Mouse (Mus musculus) hindbrain, embryonic 12.5 days (tissue): ENCODE measurements around the gene Pdzd2. TPM values are rescaled to one million over a fixed set of nuclear protein-coding genes. Genes with fewer than 3 reads are reported as not detected.

ENCODE experiments used
- ATAC-seq: fragments of 200-750 bp; cut with Nextera tagmentation; 2 replicates; pipeline ENCODE4 v1.8.0; 2017; ENCODE audit warnings: moderate TSS enrichment; ENCODE audit not compliant: low FRiP score
- H3K27ac ChIP-seq: fragments of 300-500 bp; sonication (generic); 2 replicates; pipeline ENCODE4 v1.5.1; 2016; ENCODE audit warnings: mild to moderate bottlenecking
- H3K27me3 ChIP-seq: fragments of 300-500 bp; sonication (generic); 2 replicates; pipeline ENCODE4 v1.6.1; 2016; ENCODE audit warnings: mild to moderate bottlenecking
- H3K36me3 ChIP-seq: fragments of 300-500 bp; sonication (generic); 2 replicates; pipeline ENCODE4 v1.6.1; 2016; ENCODE audit warnings: mild to moderate bottlenecking
- H3K4me1 ChIP-seq: fragments of 300-500 bp; sonication (generic); 2 replicates; pipeline ENCODE4 v1.6.1; 2016
- H3K4me2 ChIP-seq: fragments of 300-500 bp; sonication (generic); replicated peaks from 2 replicates; pipeline ENCODE4 v1.6.1; 2016; ENCODE audit warnings: mild to moderate bottlenecking
- H3K4me3 ChIP-seq: fragments of 300-500 bp; sonication (generic); 2 replicates; pipeline ENCODE4 v1.5.1; 2016; ENCODE audit warnings: mild to moderate bottlenecking
- H3K9ac ChIP-seq: fragments of 300-500 bp; sonication (generic); 2 replicates; pipeline ENCODE4 v1.6.1; 2016; ENCODE audit warnings: mild to moderate bottlenecking, moderate library complexity
- H3K9me3 ChIP-seq: fragments of 300-500 bp; sonication (generic); replicated peaks from 2 replicates; pipeline ENCODE4 v1.6.1; 2016; ENCODE audit warnings: mild to moderate bottlenecking
- WGBS: fragments of 180-500 bp; shearing (Covaris S2); methylation state at CpG from one replicate; pipeline ENCODE4 v1.1.7; 2016; 5-methylcytosine and 5-hydroxymethylcytosine counted together
- polyA plus RNA-seq: library from polyadenylated mRNA; unstranded; fragments of >200 nt; fragmentation: Nextera tagmentation; extraction: Ambion mirVana; gene quantifications from 2 replicates; pipeline ENCODE4 v1.2.1, GENCODE M21; 2016

The Pdzd2 gene
- polyA plus RNA-seq, 1 experiment from 2014 or later = 8.7 TPM

DNA sequence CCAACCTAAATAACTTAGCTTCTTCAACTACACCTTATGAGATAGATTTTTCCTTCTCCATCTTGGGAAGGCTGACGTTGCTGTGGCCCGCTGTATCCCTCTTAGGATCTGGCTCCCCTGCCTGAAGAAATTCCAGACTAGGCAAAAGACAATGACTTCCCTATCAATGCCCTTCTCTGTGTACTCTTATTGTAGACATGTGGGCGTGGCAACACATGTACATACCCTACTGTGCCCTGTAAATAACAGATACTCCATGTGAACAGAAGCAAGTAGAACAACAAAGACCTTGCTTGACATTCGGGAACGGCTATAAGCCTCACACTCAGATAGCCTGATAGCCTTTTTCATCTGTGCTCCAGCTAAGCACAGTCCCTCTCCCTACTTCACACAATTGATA, 295.2 kb downstream of the Pdzd2 start:
- Histone ChIP-seq H3K4me2 (no peak overlapping the region), H3K4me3 (no peak overlapping the region), H3K9ac (no peak overlapping the region), H3K27ac (no peak overlapping the region), H3K4me1 (0 out of 2 replicates have a peak, but pooled peaks cover 3% of the 10 kb centered on the region), H3K36me3 (no peaks in the 10 kb centered on the region), H3K27me3 (no peaks in the 10 kb centered on the region), H3K9me3 (no peaks in the 10 kb centered on the region)
- 68% methylated on average over 5 of the region's 5 CpGs for WGBS
- no peak for ATAC-seq

DNA sequence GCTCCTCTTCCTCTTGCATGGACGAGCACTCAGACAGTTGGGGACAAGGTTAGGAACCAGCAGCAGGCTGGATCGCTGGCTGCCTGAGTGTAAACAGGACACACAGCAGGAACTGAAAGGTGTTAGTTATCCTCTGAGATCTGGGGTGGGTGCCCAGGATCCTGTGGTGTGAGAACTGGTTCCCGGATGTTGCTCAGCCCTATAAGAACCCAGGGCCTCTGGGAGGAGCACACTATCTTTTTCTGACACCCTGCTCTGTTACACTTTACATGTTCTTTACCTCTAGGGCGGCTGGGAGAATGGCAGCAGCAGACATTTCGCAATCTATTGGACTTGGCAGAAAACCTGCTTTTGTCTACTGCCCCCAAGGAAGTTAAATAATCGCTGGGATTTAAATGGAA, 300.4 kb downstream of the Pdzd2 start:
- Histone ChIP-seq H3K4me2 (no peak overlapping the region), H3K9me3 (no peaks in the 10 kb centered on the region), H3K4me3 (no peak overlapping the region), H3K27me3 (no peaks in the 10 kb centered on the region), H3K27ac (no peak overlapping the region), H3K36me3 (no peaks in the 10 kb centered on the region), H3K9ac (no peak overlapping the region), H3K4me1 (0 out of 2 replicates have a peak, but pooled peaks cover 2% of the 10 kb centered on the region)
- no peak for ATAC-seq
- WGBS = 62% methylated on average over 6 of the region's 6 CpGs

DNA sequence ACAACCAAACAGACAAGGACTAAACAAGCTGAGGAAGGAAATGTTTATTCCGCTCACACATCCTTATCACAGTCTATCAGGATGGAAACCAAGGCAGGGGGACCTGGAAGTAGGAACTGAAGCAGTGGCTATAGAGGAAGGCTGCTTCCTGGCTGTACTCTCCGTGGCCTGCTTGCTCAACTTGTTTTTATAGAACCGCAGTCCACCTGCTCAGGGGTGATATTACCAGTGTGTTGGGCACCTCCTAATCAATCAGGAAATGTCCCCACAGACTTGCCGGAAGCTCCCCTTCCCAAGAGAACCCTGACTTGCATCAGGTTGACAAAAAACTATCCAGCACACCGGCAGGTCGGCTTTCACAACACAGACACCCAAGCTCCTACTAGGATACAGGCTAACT, 301.0 kb downstream of the Pdzd2 start:
- Histone ChIP-seq H3K4me3 (no peak overlapping the region), H3K27ac (no peak overlapping the region), H3K36me3 (no peaks in the 10 kb centered on the region), H3K4me2 (no peak overlapping the region), H3K9me3 (no peaks in the 10 kb centered on the region), H3K27me3 (no peaks in the 10 kb centered on the region), H3K4me1 (0 out of 2 replicates have a peak, but pooled peaks cover 2% of the 10 kb centered on the region), H3K9ac (no peak overlapping the region)
- 85% methylated on average over 6 of the region's 6 CpGs for WGBS
- ATAC-seq = no peak

DNA sequence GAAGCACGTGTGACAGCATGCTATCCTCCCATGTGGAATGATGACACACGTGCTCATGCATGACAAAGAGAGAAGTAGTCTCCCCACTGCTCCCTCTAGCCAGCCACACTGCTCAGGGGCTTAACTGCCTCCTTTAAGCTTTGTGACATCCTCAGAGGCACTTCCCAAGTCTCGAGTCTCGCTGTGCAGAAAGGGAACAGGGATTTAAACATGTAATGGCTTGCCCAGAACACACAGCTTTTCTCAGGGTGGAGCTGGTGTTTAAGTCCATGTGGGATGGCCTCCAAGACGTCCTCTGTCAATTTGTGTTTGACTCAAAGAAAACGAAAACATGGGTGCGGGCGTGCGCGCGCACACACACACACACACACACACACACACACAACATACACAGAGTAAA, 301.6 kb downstream of the Pdzd2 start:
- Histone ChIP-seq H3K4me3 (no peak overlapping the region), H3K36me3 (no peaks in the 10 kb centered on the region), H3K4me1 (0 out of 2 replicates have a peak, but pooled peaks cover 2% of the 10 kb centered on the region), H3K9me3 (no peaks in the 10 kb centered on the region), H3K4me2 (no peak overlapping the region), H3K27me3 (no peaks in the 10 kb centered on the region), H3K27ac (no peak overlapping the region), H3K9ac (no peak overlapping the region)
- WGBS = 87% methylated on average over 11 of the region's 11 CpGs
- no peak for ATAC-seq

DNA sequence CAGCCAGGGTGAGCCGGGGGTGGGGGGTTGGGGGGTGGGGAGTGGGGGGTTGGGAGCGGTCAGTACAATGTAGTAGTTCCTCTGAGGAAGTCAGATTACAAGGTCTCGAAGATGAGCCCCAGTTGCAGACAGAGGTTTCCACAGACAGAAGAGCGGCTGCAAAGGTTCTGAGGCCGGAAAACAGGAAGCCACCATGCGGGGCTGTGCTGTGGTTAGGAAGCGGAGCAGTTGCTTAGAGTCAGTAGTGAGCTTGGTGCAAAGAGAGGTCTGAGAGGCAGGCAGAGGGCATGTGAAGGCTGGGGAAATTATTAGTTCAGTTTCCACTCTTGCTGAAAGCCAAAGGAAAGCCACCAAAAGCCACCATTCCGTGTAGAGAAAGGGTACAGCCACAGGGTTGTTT, 303.8 kb downstream of the Pdzd2 start:
- no peak for ATAC-seq
- WGBS = 67% methylated on average over 8 of the region's 8 CpGs

DNA sequence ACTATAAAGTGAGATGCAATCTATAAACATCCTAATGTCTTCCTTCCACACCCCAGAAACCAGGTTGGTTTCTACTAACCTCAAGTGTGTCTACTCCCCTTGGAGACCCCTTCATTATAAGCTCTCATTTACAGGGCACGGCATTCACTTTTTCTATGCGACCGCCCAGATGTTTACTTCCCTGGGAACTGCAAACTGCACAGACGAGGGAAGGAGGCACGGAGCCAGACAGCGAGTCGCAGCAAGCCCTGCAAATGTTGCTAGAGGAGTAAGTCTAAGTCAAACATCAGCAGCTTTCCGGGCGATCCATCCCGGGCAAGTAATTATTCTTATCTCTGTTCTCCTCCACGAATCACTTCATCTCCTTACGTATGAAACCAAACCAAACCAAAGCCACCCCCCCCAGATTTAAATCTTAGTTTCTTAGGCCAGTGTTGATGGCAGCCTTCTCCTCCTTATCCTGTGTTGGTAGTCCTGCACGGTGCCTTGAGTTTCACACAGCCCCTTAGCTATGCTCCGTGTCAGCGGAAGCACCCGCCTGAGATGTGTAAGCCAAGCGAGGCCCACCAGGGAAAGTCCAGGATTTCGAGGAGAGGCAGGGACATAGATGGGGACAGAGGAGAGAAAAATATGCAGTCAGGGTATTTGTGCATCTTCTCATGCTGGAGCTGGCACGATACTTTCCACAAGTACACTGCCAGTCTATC, 305.7 kb downstream of the Pdzd2 start:
- no peak overlapping the region for H3K9ac ChIP-seq
- H3K27ac ChIP-seq = peak overlapping the region; percentile 17; the same call in 1 of the 2 replicates
- H3K4me1 ChIP-seq = 0 out of 2 replicates have a peak, but pooled peaks cover 7% of the 10 kb centered on the region
- H3K9me3 ChIP-seq = no peaks in the 10 kb centered on the region
- 73% methylated on average over 19 of the region's 19 CpGs for WGBS
- no peaks in the 10 kb centered on the region for H3K27me3 ChIP-seq
- no peak for ATAC-seq
- H3K4me2 ChIP-seq = no peak overlapping the region
- no peak overlapping the region for H3K4me3 ChIP-seq
- no peaks in the 10 kb centered on the region for H3K36me3 ChIP-seq

More for the DNA sequence above, 303.8 kb downstream of the Pdzd2 start:
- no peaks in the 10 kb centered on the region for H3K9me3 ChIP-seq
- no peak overlapping the region for H3K27ac ChIP-seq
- 0 out of 2 replicates have a peak, but pooled peaks cover 2% of the 10 kb centered on the region for H3K4me1 ChIP-seq
- no peaks in the 10 kb centered on the region for H3K27me3 ChIP-seq
- H3K4me2 ChIP-seq = no peak overlapping the region
- no peaks in the 10 kb centered on the region for H3K36me3 ChIP-seq
- H3K9ac ChIP-seq = no peak overlapping the region
- H3K4me3 ChIP-seq = no peak overlapping the region

DNA sequence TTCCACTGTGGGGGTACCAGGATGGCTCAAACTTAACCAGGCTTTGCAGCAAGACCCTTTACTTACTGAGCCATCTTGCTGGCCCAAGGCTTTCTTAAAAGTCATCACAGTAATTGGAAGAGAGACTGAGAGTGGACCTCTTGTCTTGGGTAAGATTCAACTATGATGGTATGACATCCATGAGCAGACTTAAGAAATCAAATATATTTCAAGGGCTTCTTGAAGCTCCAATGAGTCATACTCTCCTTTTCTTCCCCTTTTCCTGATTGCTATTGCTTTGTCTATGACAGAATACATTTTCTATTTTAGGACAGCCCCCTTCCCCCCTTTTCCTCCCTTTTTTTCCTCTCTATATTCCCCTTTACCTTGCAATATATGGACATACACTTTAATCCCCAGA, 306.8 kb downstream of the Pdzd2 start:
- Histone ChIP-seq H3K27me3 (no peaks in the 10 kb centered on the region), H3K36me3 (no peaks in the 10 kb centered on the region), H3K4me2 (no peak overlapping the region), H3K4me1 (peaks cover 12% of the 10 kb centered on the region; the same call in 1 of the 2 replicates), H3K9ac (no peak overlapping the region), H3K27ac (no peak overlapping the region), H3K9me3 (no peaks in the 10 kb centered on the region), H3K4me3 (no peak overlapping the region)
- no peak for ATAC-seq

DNA sequence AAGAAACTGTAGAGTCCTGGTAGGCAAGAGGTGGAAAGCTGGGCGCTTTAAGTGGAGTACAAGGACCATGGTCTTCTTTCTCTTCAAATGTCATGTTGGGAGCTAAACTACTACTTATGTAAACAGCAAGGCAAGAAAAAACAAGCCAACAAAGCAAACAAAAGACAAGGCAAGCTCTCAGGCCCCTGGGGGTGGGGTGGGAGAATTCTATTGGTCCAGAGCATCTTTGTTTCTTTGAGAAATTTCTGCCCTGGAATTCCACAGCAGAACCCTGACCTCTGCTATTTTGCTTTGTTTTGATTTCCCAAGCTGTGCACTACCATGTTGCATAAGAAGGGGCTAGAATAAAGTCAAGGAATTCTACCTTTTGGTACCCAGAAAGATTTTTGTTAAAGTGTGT, 307.4 kb downstream of the Pdzd2 start:
- Histone ChIP-seq H3K4me1 (peaks cover 12% of the 10 kb centered on the region; the same call in 1 of the 2 replicates), H3K36me3 (no peaks in the 10 kb centered on the region), H3K4me2 (no peak overlapping the region), H3K9me3 (no peaks in the 10 kb centered on the region), H3K4me3 (no peak overlapping the region), H3K9ac (no peak overlapping the region), H3K27ac (no peak overlapping the region), H3K27me3 (no peaks in the 10 kb centered on the region)
- no peak for ATAC-seq
- 81% methylated on average over 1 of the region's 1 CpGs for WGBS

DNA sequence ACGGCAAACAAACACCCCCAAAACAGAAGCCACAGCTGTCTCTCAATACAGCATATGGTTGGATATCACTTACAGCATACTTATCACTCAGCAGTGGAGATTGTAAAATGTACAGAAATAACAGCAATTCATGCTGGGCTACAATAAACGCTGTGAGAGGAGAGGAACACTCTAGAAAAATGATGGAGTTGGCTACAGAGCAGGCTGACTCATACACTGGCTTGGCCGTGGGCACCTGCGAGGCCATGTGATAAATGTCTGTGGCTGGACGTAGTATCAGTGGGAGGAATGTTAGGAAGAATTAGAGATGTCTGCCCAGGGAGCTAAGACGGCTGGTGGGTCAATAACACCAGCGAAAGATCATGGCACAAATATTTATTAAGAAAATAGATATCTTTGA, 308.0 kb downstream of the Pdzd2 start:
- Histone ChIP-seq H3K27me3 (no peaks in the 10 kb centered on the region), H3K9me3 (no peaks in the 10 kb centered on the region), H3K36me3 (no peaks in the 10 kb centered on the region), H3K9ac (no peak overlapping the region), H3K4me1 (peaks cover 12% of the 10 kb centered on the region; the same call in 1 of the 2 replicates), H3K4me3 (no peak overlapping the region), H3K4me2 (no peak overlapping the region), H3K27ac (no peak overlapping the region)
- no peak for ATAC-seq
- WGBS = 77% methylated on average over 7 of the region's 7 CpGs

DNA sequence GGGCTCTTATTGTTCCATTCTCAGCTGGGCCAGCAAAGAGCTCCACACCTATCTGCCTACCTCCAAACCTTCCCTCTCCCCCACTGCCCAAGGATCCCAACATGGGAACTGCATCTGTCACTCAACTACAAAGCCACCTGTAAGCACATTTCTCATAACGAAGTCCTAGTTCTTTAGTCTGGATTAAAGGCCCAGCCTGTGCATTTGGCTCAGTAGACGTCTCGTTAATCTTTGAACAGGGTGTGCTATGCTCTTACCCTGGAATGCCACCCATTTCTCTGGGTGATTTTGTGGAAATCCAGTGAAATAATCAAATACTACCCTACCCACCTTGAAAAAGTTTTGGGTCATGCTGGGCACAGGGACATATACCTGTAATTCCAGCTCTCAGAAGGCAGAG, 308.5 kb downstream of the Pdzd2 start:
- H3K4me3 ChIP-seq = no peak overlapping the region
- no peak overlapping the region for H3K27ac ChIP-seq
- H3K36me3 ChIP-seq = no peaks in the 10 kb centered on the region
- no peaks in the 10 kb centered on the region for H3K9me3 ChIP-seq
- H3K27me3 ChIP-seq = no peaks in the 10 kb centered on the region
- peaks cover 12% of the 10 kb centered on the region; the same call in 1 of the 2 replicates for H3K4me1 ChIP-seq
- no peak overlapping the region for H3K4me2 ChIP-seq
- WGBS = 91% methylated on average over 3 of the region's 3 CpGs
- no peak overlapping the region for H3K9ac ChIP-seq
- no peak for ATAC-seq

DNA sequence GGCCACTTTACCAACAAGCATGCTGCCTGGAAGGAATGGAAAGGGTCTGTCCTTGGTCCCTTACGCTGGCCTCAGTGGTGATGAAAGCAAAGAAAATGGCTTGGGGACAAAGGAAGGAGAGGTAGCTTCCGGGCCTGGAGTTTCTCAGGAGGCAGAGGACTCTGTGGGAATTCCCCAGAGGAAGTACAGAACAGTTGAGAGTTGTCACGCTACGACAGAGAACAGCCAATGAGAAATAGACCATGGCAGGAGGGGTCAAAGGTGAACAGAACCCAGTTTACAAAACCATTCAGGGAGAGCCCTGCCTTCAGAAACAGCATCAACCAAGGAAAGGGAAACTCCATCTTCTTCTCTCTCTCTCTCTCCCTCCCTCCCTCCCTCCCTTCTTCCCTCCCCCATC, 309.1 kb downstream of the Pdzd2 start:
- no peaks in the 10 kb centered on the region for H3K9me3 ChIP-seq
- H3K4me3 ChIP-seq = no peak overlapping the region
- 33% methylated on average over 4 of the region's 4 CpGs for WGBS
- no peaks in the 10 kb centered on the region for H3K36me3 ChIP-seq
- H3K27me3 ChIP-seq = no peaks in the 10 kb centered on the region
- no peak overlapping the region for H3K27ac ChIP-seq
- H3K4me1 ChIP-seq = peaks cover 12% of the 10 kb centered on the region; the same call in 1 of the 2 replicates
- no peak overlapping the region for H3K4me2 ChIP-seq
- H3K9ac ChIP-seq = no peak overlapping the region
- ATAC-seq = no peak

DNA sequence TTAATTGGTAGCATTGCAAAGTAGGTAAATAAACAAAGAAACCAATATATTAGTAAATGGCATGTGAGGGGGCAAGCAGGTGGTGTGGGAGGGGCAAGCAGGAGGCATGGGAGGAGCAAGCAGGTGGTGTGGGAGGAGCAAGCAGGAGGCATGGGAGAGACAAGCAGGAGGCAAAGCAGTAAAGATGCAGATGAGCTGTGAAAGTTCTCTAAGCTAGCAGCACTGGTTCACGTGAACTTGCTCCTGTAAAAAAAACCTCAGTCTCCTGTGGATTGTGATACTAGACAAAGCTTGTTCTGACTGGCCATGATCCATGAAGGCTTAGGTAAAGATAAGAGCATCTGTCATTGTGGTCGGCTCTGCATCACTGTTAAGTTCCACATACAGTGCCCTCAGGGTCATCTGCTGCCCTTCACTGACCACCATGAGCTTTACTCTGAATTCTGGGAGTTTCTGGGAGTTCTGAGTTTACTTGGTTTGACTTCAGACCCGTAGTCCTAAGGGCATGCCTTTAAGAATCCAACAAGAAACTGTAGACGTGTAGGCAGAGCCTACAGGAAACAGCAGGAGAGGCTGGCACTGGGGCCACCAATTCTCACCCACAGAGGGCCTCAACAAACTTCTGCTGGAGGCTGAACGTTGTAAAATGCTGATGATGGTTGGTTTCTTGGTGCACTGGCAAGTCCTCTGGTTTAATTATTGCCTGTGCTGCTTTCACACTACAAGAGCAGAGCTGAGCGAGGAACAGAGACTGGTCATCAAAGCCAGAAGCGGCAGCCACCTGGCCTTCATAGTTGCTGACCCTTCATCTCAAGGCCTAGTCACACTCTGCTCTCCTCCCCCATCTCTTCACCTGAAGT, 309.9 kb downstream of the Pdzd2 start:
- Histone ChIP-seq H3K9me3 (no peaks in the 10 kb centered on the region), H3K4me1 (peaks cover 12% of the 10 kb centered on the region; the same call in 1 of the 2 replicates), H3K27ac (no peak overlapping the region), H3K4me2 (no peak overlapping the region), H3K36me3 (no peaks in the 10 kb centered on the region), H3K4me3 (no peak overlapping the region), H3K9ac (no peak overlapping the region), H3K27me3 (no peaks in the 10 kb centered on the region)
- 72% methylated on average over 7 of the region's 7 CpGs for WGBS
- no peak for ATAC-seq
